Mouse (Mus musculus) intestine, embryonic 16.5 days (tissue): ENCODE data around the gene Tnr. TPM values are rescaled to one million over a fixed set of nuclear protein-coding genes. Genes with fewer than 3 reads are reported as not detected.

Source experiments
- ATAC-seq: fragments of 200-750 bp; cut with Nextera tagmentation; 2 replicates; pipeline ENCODE4 v1.8.0; 2017; ENCODE audit warnings: moderate TSS enrichment, moderate library complexity
- H3K27ac ChIP-seq: fragments of 300-500 bp; sonication (generic); 2 replicates; pipeline ENCODE4 v1.5.1; 2014; ENCODE audit warnings: mild to moderate bottlenecking, low read length
- H3K27me3 ChIP-seq: fragments of 300-500 bp; sonication (generic); replicated peaks from 2 replicates; pipeline ENCODE4 v1.6.1; 2014; ENCODE audit warnings: low read length, control low read depth, mixed read lengths; ENCODE audit not compliant: control insufficient read depth, insufficient read depth
- H3K36me3 ChIP-seq: fragments of 300-500 bp; sonication (generic); 2 replicates; pipeline ENCODE4 v1.6.1; 2014; ENCODE audit warnings: low read length, control low read depth; ENCODE audit not compliant: control insufficient read depth, insufficient read depth
- H3K4me1 ChIP-seq: fragments of 300-500 bp; sonication (generic); 2 replicates; pipeline ENCODE4 v1.6.1; 2014; ENCODE audit warnings: low read length, control low read depth, mixed read lengths; ENCODE audit not compliant: control insufficient read depth, insufficient read depth
- H3K4me2 ChIP-seq: fragments of 300-500 bp; sonication (generic); 2 replicates; pipeline ENCODE4 v1.6.1; 2014; ENCODE audit warnings: low read depth, low read length, control low read depth
- H3K4me3 ChIP-seq: fragments of 300-500 bp; sonication (generic); 2 replicates; pipeline ENCODE4 v1.5.1; 2014; ENCODE audit warnings: mild to moderate bottlenecking, low read length
- H3K9ac ChIP-seq: fragments of 300-500 bp; sonication (generic); 2 replicates; pipeline ENCODE4 v1.6.1; 2014; ENCODE audit warnings: low read depth, low read length
- H3K9me3 ChIP-seq: fragments of 300-500 bp; sonication (generic); 2 replicates; pipeline ENCODE4 v1.6.1; 2016; ENCODE audit warnings: low read length, control low read depth; ENCODE audit not compliant: control insufficient read depth
- WGBS: fragments of 180-500 bp; shearing (Covaris S2); extraction: QIAGEN DNeasy Blood & Tissue Kit; methylation state at CpG from one replicate; pipeline ENCODE4 v1.1.7; 2014; 5-methylcytosine and 5-hydroxymethylcytosine counted together
- polyA plus RNA-seq: library from polyadenylated mRNA; unstranded; fragments of >200 nt; fragmentation: Nextera tagmentation; extraction: Ambion mirVana; gene quantifications from 2 replicates; pipeline ENCODE4 v1.2.1, GENCODE M21; 2015

Tnr gene
- polyA plus RNA-seq, 1 experiment from 2014 or later: 0.20 TPM

DNA sequence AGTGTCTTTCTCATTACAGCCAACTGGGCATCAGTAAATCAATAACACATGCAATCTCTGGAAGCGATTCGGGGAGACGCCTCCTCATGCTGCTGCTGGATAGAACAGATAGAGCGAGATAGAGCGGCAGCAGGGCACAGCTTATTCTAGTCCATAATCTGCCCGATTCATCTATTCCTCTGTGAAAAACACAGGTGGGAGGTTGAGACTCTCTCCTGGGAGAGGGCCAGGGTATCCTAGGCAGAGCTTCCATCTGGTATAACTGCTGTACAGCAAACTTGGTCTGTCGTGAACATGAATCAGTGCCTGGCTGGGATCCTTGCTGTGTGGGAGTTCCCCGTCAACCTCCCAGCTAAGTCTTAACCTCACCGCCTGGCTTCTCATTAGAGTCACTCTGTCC is 193.4 kb downstream of the Tnr start:
- Histone ChIP-seq H3K27me3 (no peaks in the 10 kb centered on the region), H3K27ac (no peak overlapping the region), H3K9me3 (no peaks in the 10 kb centered on the region), H3K36me3 (no peaks in the 10 kb centered on the region), H3K4me1 (no peaks in the 10 kb centered on the region), H3K9ac (no peak overlapping the region), H3K4me3 (no peak overlapping the region), H3K4me2 (no peak overlapping the region)
- no peak for ATAC-seq
- 81% methylated on average over 9 of the region's 9 CpGs for WGBS

GRCm38 (mm10) chr1:159723733-159724132 is 200.2 kb downstream of the Tnr start:
- no peak for ATAC-seq
- Histone ChIP-seq H3K4me3 (no peak overlapping the region), H3K27ac (no peak overlapping the region), H3K9ac (no peak overlapping the region), H3K27me3 (no peaks in the 10 kb centered on the region), H3K4me2 (no peak overlapping the region), H3K4me1 (no peaks in the 10 kb centered on the region), H3K9me3 (no peaks in the 10 kb centered on the region), H3K36me3 (no peaks in the 10 kb centered on the region)
- 95% methylated on average over 5 of the region's 5 CpGs for WGBS

DNA sequence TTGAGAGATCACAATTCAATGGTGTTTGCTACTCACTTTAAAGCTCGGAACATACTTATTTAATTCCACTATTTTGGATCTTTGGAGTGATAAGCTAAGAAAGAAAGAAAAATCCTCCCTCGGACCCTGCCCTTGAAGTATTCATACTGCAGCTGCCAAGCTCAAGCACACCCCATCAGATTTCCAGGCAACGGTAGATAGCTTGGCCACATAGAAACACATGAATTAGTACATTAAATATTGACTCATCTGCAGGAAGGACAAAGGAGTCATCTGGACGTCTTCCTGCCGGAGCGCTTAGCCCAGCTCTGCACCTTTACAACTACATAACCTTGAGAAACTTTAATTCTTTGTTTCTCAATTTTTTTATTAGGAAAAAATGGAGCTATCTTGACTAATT is 205.7 kb downstream of the Tnr start:
- WGBS: 69% methylated on average over 6 of the region's 6 CpGs
- no peaks in the 10 kb centered on the region for H3K36me3 ChIP-seq
- no peak for ATAC-seq
- no peak overlapping the region for H3K9ac ChIP-seq
- H3K9me3 ChIP-seq: no peaks in the 10 kb centered on the region
- H3K4me3 ChIP-seq: no peak overlapping the region
- no peak overlapping the region for H3K27ac ChIP-seq
- no peak overlapping the region for H3K4me2 ChIP-seq
- no peaks in the 10 kb centered on the region for H3K27me3 ChIP-seq
- no peaks in the 10 kb centered on the region for H3K4me1 ChIP-seq

GRCm38 (mm10) chr1:159730826-159731225 is 207.3 kb downstream of the Tnr start:
- H3K27ac ChIP-seq: no peak overlapping the region
- no peak overlapping the region for H3K4me3 ChIP-seq
- H3K27me3 ChIP-seq: no peaks in the 10 kb centered on the region
- no peaks in the 10 kb centered on the region for H3K9me3 ChIP-seq
- H3K9ac ChIP-seq: no peak overlapping the region
- no peak for ATAC-seq
- no peaks in the 10 kb centered on the region for H3K36me3 ChIP-seq
- 65% methylated on average over 4 of the region's 4 CpGs for WGBS
- no peaks in the 10 kb centered on the region for H3K4me1 ChIP-seq
- no peak overlapping the region for H3K4me2 ChIP-seq

GRCm38 (mm10) chr1:159735099-159735498 is 211.5 kb downstream of the Tnr start:
- ATAC-seq: no peak
- Histone ChIP-seq H3K9ac (no peak overlapping the region), H3K9me3 (no peaks in the 10 kb centered on the region), H3K27me3 (no peaks in the 10 kb centered on the region), H3K4me1 (no peaks in the 10 kb centered on the region), H3K36me3 (no peaks in the 10 kb centered on the region), H3K4me3 (no peak overlapping the region), H3K27ac (no peak overlapping the region), H3K4me2 (no peak overlapping the region)
- 79% methylated on average over 3 of the region's 3 CpGs for WGBS

- Histone ChIP-seq H3K4me1 (no peaks in the 10 kb centered on the region), H3K27me3 (no peaks in the 10 kb centered on the region), H3K9ac (no peak overlapping the region), H3K4me2 (no peak overlapping the region), H3K27ac (no peak overlapping the region), H3K9me3 (no peaks in the 10 kb centered on the region), H3K36me3 (no peaks in the 10 kb centered on the region), H3K4me3 (no peak overlapping the region)
- 50% methylated on average over 3 of the region's 3 CpGs for WGBS
- no peak for ATAC-seq
These were observed 215.9 kb downstream of the Tnr start for GRCm38 (mm10) chr1:159739478-159739877.

- no peak overlapping the region for H3K4me2 ChIP-seq
- no peaks in the 10 kb centered on the region for H3K36me3 ChIP-seq
- ATAC-seq: no peak
- H3K4me3 ChIP-seq: no peak overlapping the region
- no peak overlapping the region for H3K9ac ChIP-seq
- WGBS: 65% methylated on average over 3 of the region's 3 CpGs
- H3K4me1 ChIP-seq: no peaks in the 10 kb centered on the region
- H3K27me3 ChIP-seq: no peaks in the 10 kb centered on the region
- no peak overlapping the region for H3K27ac ChIP-seq
- H3K9me3 ChIP-seq: no peaks in the 10 kb centered on the region
These were observed 217.9 kb downstream of the Tnr start for GRCm38 (mm10) chr1:159741237-159742002.

DNA sequence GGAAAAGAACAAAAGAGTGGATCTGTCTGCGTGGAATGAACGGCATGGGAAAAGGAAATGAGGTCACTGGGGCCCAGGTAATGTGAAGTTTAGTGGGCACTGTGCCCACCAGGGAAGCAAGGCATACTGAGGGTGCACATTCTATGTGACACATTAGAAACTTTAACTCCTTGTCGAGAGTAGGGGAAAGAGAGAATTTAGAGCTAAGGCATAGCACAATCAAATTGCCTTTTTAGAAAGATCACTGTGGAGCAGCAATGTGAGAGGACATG is 218.4 kb downstream of the Tnr start:
- 46% methylated on average over 3 of the region's 3 CpGs for WGBS
- no peak for ATAC-seq
- Histone ChIP-seq H3K36me3 (no peaks in the 10 kb centered on the region), H3K4me1 (no peaks in the 10 kb centered on the region), H3K27me3 (no peaks in the 10 kb centered on the region), H3K4me2 (no peak overlapping the region), H3K4me3 (no peak overlapping the region), H3K27ac (no peak overlapping the region), H3K9ac (no peak overlapping the region), H3K9me3 (no peaks in the 10 kb centered on the region)

DNA sequence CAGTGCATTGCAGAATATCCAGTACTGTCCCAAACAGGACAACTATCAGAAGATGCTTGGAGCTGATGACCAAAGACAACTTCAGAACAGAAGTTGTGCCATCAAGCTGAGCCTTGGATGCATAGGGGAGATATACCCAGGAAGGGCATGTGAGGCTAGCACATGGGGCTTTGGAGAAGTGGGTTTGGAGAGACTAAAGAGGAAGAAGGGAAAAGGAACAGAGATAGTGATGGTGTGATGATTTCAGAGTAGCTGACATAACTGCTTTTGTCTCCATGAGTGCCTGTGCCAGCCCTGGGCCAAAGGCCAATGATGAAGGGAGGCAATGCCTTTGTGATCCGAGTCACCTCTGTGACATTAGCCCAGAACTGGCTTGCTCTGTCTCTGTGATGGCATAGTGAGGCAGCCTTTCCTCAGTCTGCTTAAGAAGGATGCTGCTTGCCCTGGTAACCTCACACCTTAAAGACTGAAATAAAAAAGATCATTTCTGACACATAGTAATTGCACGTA is 220.2 kb downstream of the Tnr start:
- no peak overlapping the region for H3K27ac ChIP-seq
- no peak for ATAC-seq
- H3K9ac ChIP-seq: no peak overlapping the region
- 89% methylated on average over 2 of the region's 2 CpGs for WGBS
- H3K9me3 ChIP-seq: no peaks in the 10 kb centered on the region
- no peaks in the 10 kb centered on the region for H3K36me3 ChIP-seq
- no peak overlapping the region for H3K4me2 ChIP-seq
- no peaks in the 10 kb centered on the region for H3K27me3 ChIP-seq
- no peaks in the 10 kb centered on the region for H3K4me1 ChIP-seq
- no peak overlapping the region for H3K4me3 ChIP-seq

- WGBS: 58% methylated on average over 2 of the region's 2 CpGs
- Histone ChIP-seq H3K27ac (no peak overlapping the region), H3K4me1 (no peaks in the 10 kb centered on the region), H3K9me3 (no peaks in the 10 kb centered on the region), H3K4me2 (no peak overlapping the region), H3K9ac (no peak overlapping the region), H3K36me3 (no peaks in the 10 kb centered on the region), H3K4me3 (no peak overlapping the region), H3K27me3 (no peaks in the 10 kb centered on the region)
- ATAC-seq: no peak
These were observed 221.7 kb downstream of the Tnr start for GRCm38 (mm10) chr1:159745311-159745710.
